Mouse (Mus musculus) inflammation-experienced regulatory T-cells, adult 6 months (primary cell): ENCODE measurements around the gene Gm16223. TPM values are rescaled to one million over a fixed set of nuclear protein-coding genes. Genes with fewer than 3 reads are reported as not detected.

Experiments used
- ATAC-seq: one replicate; pipeline ENCODE4 v1.8.0; 2017
- polyA plus RNA-seq, 3 experiments: library from polyadenylated mRNA; unstranded; fragments of 100-300 nt; shearing (Covaris generic); gene quantifications; one replicate each; pipeline ENCODE4 v1.2.1; 2017

Gene Gm16223
- under 1 TPM in 1 of 3 experiments, not detected in 2; 0.19 TPM for polyA plus RNA-seq

DNA sequence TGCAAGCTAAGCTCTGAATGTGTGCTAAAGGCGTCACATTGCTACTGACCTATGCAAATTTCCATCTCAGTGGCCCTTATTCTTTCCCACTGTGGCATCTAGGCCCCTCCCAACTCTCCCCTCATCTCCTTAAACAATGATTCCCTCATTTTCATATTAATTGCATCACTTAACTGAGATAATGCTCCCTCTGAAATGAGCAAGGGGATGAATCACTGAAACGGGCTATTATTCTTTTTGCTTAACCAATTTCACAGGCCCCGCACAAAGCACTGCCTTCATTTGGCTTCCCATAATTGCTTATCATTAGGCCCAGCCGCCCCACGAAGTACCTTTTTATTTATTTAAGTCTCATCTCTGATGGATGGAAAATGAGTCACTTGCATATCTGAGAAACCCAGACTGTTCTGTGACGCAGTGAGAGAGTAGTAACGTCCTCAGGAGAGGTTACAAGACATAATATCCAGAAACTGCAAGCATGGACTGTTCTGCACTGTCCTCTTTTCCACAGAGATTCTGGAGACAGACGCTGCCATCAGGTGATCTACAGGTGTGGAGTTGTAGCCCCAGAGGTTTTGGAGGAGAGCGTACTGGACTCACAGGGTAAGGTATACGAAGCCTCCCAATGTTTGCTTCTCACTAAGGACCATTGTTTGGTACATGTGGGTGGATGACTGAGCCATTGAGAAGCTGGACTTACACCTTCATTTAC lies at the start of gene Gm16223:
Gene Gm16223 (plus strand): TSS at position 485 of the 712 bp plus-strand sequence.
- no peak for ATAC-seq

DNA sequence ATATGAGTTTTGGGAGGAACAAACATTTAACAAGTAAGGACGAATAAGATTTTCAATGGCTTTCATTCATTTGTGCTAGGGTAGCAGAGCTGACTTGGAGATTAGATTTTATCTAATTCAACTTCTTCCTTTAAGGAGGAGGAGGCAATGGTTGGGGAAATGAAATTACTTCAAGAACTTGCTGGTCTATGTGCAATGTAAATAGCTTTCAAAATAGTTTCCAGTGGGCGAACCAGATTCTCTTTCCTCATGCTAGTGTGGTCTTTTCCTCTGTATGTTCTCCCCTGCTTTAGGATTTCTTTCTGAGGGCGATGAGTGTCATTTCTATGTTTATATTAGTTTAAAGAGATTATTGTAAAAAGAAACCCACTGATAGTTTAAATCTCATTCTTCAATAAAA lies 45.7 kb upstream of the Gm16223 start:
- no peak for ATAC-seq

DNA sequence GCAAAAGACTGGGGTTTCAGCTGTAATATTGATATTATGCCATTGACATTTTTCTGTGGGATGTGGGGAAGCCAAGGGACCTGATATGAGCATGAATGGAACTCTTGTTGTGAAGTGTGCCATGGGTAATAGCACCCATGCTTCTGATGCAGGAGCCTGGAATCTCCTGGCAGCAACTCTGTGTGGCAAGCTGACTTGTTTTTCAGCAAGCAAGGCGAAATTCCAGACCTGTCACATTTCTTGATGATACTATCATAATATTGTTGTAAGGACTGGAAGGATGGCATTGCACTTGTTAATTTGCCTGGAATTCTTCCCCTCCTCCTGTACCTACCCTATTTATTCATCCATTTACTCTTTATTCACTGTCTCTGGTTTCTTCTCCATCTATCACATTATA lies 44.2 kb upstream of the Gm16223 start:
- ATAC-seq, result no peak

DNA sequence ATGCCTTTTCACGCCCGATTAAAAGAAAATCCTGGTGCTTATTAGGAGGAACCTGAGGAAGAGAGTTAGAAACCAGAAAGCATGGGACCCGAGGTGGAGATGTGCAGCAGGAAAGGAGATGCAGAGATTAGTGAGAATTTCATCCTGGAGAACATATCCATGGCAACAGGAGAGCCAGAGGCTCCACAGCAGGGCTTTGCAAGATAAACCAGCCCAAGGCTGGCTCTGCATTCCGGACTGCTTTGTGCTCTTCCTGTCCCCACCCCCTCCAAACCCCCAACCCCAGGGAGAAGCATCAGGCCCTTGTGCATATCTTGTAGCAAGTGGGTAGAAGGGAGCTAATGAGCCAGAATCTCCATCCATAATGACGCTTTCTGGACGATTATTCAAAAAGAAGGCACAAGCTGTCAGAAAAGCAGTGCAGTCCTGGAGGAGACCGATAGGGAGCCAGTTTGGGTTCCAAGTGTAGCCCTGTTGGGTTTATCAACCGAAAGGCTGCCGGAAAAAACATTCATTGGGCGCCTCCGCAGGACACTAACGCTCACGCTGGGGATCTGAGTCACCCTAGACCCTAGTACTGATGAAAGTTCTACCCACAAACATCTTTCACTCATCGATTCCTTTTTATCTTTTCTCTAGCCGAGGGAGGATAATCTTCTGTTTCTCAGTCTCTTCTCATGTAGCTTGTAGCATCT lies 31.2 kb upstream of the Gm16223 start:
- no peak for ATAC-seq

DNA sequence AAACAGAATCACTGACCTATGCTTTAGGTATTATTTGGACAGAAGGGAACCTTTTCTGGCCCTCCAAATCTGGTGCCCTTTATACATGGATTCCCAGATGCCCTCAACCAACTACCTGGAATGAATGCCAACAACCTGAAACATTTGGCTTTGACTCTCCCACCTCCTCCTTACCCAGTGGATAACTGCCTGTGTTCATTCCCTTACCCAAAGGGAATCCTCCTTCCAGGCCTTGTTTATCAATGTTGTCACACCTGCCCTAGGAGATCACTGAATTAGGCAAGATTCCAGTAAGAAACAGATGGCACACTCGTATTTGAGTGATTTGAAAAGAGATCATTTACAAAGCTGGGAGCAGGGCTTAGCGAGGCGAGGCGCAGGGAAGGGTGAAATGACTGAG lies 13.1 kb upstream of the Gm16223 start:
- ATAC-seq, result no peak

DNA sequence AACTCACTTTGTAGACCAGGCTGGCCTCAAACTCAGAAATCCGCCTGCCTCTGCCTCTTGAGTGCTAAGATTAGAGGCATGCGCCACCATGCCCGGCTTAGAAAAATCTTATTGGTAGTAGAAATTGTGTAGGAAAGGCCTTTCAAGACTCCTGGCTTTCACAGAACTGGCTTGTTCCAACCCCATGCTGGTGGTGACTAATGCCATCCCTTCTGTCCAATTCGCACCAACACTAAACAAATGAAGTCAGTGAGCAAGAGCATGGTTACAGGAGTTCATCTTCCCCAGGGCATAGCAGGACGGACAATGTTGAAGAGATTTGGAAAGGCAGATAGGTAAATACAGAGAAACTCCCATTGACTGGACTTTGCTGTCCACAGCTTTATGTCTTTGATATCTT lies 12.6 kb upstream of the Gm16223 start:
- no peak for ATAC-seq

DNA sequence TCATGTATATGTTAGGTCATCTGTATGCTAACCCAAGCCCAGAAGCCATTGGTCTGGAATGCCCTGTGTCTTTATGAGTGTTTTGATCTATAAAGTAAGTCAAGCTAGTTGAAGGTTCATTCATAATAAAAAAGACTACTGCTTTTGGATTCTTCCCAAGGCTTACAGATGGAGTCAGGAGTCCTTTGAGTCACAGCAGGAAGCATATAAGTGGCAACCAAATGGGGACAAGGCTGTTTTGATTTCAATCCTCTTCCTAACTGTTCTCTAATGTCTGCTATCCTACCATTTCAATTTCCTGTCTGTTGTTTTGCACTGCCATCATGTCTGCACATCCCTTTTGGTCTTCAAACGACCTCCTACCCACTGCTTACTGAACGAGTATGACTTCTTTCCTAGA lies 2.7 kb upstream of the Gm16223 start:
- ATAC-seq, result no peak

DNA sequence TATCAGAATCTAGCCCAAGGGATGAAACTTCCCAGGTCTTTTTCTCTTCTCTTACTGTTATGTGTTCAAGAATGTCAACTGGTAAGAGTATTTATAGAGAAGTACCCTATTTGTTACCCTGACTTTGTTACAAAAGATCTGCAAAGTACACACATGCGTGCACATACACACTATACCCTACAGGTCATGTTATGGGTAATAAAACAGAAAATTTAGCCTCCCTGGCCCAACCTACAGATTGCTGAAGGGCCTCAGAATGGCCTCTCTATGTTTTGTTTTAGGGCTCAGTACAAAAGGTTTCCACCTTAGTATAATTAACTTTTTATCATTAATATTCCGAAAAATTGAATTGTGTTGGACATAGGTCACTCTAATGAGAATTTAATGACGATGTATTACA lies 685 bp upstream of the Gm16223 start:
- ATAC-seq, result no peak

DNA sequence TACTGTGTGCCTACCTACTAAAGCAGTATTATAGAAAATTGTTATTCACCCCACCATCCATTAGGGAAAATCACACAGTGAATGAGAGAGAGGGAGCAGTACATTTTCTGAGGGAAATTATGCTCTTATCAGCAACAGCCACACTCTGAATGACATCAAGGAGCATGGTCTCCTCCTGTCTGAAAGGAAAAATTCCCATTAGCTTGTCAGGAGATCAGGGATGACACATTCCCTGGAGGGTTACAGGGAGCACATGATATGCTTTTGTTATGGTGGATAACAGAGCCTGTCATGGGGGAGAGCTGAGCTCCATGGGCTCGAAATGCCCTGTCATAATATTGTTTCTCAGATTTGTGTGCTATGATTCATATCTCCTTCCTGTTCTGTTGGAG lies 424 bp downstream of the Gm16223 start:
- ATAC-seq, result no peak

DNA sequence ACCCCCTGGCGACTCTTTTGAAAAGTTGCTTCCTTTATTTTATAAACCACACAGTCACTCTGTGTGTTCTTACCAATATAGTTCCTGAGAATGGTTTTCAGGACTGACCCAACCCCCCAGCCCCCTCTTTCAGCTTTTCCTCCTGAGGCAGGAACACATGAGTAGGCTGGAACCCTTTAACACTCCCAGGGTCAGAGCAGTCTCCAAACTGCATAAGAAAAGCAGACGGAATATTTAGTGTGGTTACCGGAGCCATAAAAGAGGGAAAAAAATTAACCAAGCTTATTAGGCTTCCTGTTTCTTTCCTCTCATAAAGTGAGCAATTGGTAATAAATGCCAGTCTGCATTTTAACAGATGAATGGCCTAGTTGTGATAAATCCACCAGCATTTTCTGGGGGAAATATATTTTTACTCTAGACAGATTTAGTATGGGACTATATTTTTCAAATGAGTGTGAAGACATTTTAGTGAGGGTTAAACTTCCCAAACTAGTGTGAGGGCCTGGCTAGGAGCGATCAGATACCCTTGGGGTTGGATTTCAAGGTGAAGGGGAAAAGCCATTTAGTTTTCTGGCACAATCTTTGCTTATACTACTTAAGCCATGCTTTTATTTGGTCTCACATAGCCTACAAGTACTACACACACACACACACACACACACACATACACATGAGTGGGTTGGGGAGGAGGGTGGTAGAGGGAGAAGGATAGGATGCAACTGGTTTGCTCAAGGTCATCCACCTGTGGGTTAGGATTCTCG lies 49.0 kb downstream of the Gm16223 start:
- ATAC-seq, result no peak

DNA sequence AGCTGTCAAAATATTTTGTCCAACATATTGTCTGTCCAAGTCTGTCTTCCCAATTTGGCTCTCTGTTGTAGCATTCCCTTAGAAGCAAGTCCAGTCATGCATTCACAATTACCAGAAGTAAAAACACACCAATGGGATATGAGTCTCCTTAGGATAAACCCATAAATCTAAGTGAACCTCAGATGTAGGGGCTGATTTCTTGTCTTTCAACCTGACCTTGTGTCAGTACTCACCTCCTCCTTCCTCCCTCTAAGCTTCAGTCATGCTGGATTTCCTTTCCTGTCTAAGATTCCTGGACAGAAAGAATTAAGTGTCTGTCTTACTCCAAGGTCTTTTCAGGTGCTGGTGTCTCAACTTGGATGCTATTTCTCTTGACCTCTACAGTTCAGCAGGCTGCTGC lies 57.8 kb downstream of the Gm16223 start:
- ATAC-seq, result no peak

DNA sequence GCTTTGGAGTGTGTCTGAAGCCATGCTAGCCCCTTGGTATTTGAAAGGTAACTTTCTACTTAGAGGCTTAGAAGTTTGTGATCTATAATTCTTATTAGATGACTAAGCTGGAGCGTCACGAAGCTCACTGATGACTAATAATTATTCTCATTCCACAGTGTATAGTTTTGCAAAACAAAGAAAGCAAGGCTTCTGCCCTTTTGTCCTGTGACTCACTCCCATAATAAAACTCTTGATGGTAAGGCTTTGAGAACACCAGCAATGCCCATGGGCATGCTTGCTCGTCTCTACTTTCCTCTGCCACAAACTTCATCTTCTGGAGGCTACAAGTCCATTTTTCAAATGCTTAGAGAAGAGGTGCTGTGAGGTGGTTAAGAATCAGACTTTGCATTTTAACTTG lies 87.9 kb downstream of the Gm16223 start:
- no peak for ATAC-seq

DNA sequence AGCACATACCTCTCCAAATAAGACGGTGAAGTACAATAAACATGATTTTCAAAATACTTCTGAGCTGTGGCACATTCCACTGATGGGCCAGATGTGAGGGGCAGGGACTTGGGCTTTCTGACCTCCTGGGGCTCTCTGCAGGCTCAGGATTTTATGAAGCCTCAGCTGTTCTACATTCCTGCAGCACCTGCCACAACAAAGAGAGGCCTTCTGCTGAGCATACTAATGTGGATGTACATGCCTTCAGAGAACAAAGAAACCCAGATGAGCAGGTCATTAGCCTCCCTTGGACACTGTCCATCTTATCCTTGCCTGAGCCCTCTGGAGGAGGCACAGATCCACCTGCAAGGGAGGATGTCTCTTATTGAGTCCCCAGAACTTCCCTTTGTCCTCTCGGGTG lies 97.0 kb downstream of the Gm16223 start:
- ATAC-seq, result no peak

DNA sequence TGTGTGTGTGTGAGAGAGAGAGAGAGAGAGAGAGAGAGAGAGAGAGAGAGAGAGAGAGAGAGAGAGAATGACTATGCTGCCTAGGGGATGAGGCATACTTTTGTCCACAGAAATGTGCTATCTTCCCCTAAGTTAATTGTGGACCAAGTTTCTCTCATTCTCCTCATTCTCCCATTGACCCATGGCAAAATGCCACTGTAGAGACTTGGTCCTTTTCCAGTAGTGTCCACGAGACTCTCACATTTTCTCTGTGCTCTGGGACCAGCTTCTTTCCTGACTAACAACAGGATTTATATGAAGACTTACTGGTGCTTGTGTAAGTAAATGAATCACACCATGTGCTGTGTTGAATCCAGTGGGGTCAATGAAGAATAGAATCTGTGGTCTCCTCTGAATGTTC lies 98.6 kb downstream of the Gm16223 start:
- ATAC-seq, result no peak

DNA sequence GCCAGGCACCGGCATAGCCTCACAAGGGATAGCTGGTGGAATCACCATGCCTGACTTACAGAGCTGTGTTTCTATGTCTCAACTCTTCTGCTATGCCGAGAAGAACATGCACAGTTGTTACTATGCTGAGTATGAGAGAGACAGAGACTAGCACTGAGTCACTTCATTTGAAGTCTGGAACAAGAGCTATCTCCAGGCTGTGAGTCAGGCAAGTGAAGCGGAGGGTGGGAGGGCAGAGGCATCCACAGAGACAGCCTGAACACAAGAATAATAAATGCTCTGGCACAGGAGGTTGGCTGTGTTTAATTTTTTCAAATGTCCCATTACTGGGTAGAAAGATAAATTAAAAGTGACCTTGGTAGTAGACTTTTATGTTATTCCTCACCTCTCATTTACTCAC lies 100.3 kb downstream of the Gm16223 start:
- no peak for ATAC-seq

DNA sequence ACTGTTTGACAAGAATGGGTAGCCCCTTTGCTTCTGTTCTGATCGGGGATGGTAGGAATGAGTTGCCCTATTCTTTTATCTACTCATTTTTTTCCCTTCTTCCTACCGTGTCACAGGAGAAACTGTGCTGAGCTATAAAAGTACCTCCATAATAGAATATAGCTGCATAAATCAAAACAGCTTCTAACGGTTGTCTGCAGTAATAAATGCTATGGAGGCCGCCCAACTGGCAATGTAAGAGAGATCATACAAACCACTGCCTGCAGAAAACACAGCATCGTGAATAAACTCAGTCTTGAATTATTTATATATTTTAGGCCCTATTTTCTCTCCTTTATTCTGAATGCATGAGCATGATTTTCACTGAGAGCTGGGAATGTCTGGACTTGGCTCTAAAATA lies 101.0 kb downstream of the Gm16223 start:
- ATAC-seq, result no peak

DNA sequence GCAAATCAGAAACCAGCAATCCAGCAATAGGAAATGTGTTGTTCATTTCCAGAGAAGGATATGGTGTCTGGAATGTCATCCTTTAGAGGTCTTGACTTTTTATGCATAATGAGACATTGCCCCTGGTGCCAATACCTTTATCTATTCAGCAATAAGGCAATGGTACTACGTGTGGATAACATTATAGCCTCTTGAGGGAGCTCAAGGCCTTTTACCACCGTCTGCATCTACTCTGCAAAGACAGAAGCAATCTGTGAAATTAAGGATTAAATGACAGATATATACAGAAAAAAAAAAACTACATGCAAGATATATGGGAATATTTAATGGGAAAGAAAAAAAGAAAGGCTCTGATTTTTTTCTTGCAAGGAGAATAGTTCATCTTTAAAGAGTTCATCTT lies 106.3 kb downstream of the Gm16223 start:
- no peak for ATAC-seq

DNA sequence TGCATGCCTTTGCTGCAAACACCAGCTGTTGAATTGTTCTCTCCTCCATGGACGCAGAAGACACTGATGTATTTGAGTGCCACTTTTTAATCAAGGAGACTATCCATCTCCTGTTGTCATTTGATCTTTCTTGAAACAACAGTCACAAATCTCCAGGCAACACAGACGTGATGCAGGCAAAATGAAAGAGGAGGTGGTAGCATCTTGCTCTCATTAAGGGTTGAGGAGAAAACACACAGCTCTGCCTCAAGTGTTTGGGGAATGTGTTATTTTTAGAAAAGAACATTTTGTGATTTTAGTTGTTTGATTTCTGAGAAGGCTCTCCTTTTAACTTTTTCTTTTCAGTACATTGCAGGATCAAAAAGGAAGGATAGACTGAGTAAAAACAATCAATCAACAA lies 107.7 kb downstream of the Gm16223 start:
- ATAC-seq, result no peak

DNA sequence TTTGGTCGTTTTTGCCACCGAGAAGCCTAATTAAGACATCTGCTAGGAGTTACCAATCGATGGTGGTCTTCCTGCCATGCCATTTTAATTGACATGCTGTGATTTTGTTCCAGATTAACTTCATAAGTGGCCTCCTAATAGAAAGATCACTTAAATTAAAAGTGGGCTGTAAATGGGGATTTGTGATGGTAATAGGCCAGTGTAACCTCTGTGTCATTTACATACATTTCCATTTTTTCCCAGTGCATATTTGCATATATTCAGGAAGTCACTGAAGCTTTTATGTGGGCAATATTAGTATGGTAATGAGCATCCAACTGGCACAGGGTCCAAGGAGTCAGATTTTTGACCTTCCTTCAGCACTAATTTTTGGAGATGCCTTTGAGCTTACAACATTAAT lies 130.7 kb downstream of the Gm16223 start:
- ATAC-seq, result no peak

DNA sequence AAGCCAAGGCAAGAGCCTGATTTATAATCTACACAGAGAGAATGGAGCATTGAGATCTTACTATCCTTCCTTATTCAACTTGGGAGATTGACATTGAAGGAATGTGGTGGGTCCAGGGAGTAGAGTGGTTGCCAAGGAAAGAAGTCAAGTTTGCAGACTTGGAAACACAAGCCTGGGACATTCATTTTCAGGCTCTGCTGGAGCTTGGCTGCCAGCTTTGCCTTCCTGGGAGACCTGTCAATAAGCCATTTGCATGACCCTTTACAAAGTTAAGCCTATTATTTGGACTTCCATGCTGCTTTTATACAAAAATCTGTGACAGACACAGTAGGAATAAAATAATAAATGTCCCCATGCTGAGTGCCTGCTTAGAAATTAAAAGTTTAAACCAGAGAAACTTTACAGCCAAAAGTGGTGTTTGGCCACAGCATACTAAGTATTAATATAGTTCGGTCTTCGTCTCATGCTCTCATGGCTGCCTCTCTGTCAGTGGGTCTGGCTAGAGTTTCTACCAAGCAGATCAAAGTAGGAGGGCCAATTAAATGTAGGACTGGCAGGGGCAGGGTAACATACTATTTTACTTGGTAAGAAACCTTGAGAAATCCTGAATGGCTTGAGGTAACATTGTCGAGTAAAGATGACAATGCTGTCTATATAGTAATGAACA lies 139.8 kb downstream of the Gm16223 start:
- ATAC-seq, result no peak

DNA sequence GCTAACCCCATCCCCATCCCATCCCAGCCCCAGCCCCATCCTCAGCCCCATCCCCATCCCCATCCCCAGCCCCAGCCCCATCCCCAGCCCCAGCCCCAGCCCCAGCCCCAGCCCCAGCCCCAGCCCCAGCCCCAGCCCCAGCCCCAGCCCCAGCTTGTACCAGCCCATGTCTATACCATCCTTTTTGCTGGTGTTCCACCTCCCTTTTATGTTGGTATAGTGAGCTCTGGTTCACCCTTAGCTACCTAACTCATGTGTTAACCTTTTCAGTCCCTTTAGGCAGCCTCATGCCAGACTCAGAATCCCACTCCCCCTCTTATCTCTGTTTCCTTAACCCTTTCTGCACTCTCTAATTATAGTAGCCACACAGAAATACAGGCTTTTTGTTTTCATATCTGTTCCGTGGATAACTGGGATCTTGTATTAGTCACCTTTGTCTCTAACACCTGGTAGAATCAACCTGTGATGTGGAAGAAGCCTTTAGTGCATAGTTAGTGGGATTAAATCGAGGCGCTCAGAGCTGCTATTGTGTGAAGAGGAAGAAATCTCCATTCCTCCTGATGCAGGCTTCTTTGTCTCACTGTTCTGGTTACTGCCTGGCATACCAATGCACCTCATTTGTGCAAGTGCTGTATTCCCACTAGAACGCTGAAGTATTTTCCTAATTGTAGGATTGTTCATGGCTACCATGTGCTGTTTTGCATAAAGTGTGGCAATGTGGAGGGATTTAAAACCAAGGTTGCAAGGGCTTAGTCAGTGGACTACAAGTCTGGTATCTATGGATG lies 144.0 kb downstream of the Gm16223 start:
- no peak for ATAC-seq

DNA sequence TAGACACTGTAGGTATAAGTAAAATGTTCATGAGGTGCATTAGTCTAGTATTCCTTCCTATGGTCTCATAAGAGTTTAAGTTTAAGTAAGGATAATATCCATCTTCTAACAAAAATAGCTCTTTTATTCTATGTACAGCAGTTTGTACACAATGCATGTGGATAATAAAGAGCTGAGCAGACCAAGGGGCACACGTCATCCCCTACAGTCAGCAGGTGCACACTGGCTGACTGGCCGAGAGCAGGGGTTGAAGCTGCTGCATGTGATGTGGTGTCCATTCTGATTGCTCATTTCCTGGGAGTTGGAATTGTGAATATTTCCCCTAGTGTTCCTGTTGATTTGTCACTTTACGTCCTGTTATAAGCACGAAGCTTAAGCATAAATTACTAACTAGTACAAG lies 144.6 kb downstream of the Gm16223 start:
- ATAC-seq, result no peak
